Mouse (Mus musculus) ES-CJ7 (cell line): Measurements from ENCODE around the gene Ins2.

ENCODE experiments used
- DNase-seq: peaks from one replicate; pipeline ENCODE4 v3.0.0; 2011; ENCODE audit warnings: low read depth, low spot score

The Ins2 gene

GRCm38 (mm10) chr7:142743281-142743680 is at the start of gene Ins2:
Gene Ins2 (minus strand): TSS chr7:142743381.
- DNase-seq, result no peak

GRCm38 (mm10) chr7:142792650-142793275 is 49.6 kb upstream of the Ins2 start:
- no peak for DNase-seq

GRCm38 (mm10) chr7:142789667-142790066 is 46.5 kb upstream of the Ins2 start:
- DNase-seq, result no peak

- DNase-seq, result peak; percentile 56
Measured at GRCm38 (mm10) chr7:142737772-142738171, 5.4 kb downstream of the Ins2 start.

- peak; percentile 68 for DNase-seq
Measured at GRCm38 (mm10) chr7:142736943-142737490, 6.2 kb downstream of the Ins2 start.

- DNase-seq, result peak; percentile 5
Measured at GRCm38 (mm10) chr7:142725973-142726372, 17.2 kb downstream of the Ins2 start.

- peak; percentile 60 for DNase-seq
Measured at GRCm38 (mm10) chr7:142720725-142721124, 22.5 kb downstream of the Ins2 start.

GRCm38 (mm10) chr7:142714783-142715498 is 28.2 kb downstream of the Ins2 start:
- peak; percentile 54 for DNase-seq

- DNase-seq, result no peak
Measured at GRCm38 (mm10) chr7:142706873-142707272, 36.3 kb downstream of the Ins2 start.

- DNase-seq, result no peak
Measured at GRCm38 (mm10) chr7:142699334-142699860, 43.8 kb downstream of the Ins2 start.

- no peak for DNase-seq
Measured at GRCm38 (mm10) chr7:142678611-142679010, 64.6 kb downstream of the Ins2 start.

GRCm38 (mm10) chr7:142675644-142676043 is 67.5 kb downstream of the Ins2 start:
- DNase-seq, result peak; percentile 67

GRCm38 (mm10) chr7:142675141-142675540 is 68.0 kb downstream of the Ins2 start:
- no peak for DNase-seq

GRCm38 (mm10) chr7:142672120-142672519 is 71.1 kb downstream of the Ins2 start:
- DNase-seq, result peak; percentile 62

GRCm38 (mm10) chr7:142671067-142671466 is 72.1 kb downstream of the Ins2 start:
- DNase-seq, result no peak

GRCm38 (mm10) chr7:142669751-142670625 is 73.2 kb downstream of the Ins2 start, which contains the start of gene Gm49394:
Gene Gm49394 (minus strand): TSS chr7:142669942.
- DNase-seq, result no peak

- DNase-seq, result no peak
Measured at GRCm38 (mm10) chr7:142668328-142668727, 74.9 kb downstream of the Ins2 start.

- no peak for DNase-seq
Measured at GRCm38 (mm10) chr7:142667521-142667920, 75.7 kb downstream of the Ins2 start.

GRCm38 (mm10) chr7:142666659-142667058 is 76.5 kb downstream of the Ins2 start, which contains the start of gene Igf2:
Gene Igf2 (minus strand): TSS chr7:142666816.
- DNase-seq, result no peak

- no peak for DNase-seq
Measured at GRCm38 (mm10) chr7:142666109-142666508, 77.1 kb downstream of the Ins2 start.

- no peak for DNase-seq
Measured at GRCm38 (mm10) chr7:142665364-142665763, 77.8 kb downstream of the Ins2 start.
